Mouse (Mus musculus) neural tube, embryonic 13.5 days (tissue): ENCODE data around the gene Rcan2. TPM values are rescaled to one million over a fixed set of nuclear protein-coding genes. Genes with fewer than 3 reads are reported as not detected.
"Not testable (repeated sequence)": the region's sequence is repeated elsewhere in the genome, so short reads cannot be mapped to it uniquely, and the experiment has no call there.

Experiments
- ATAC-seq: fragments of 200-750 bp; cut with Nextera tagmentation; 2 replicates; pipeline ENCODE4 v1.8.0; 2017; ENCODE audit warnings: low read depth, mild to moderate bottlenecking, moderate TSS enrichment, moderate library complexity
- H3K27ac ChIP-seq: fragments of 300-500 bp; sonication (generic); replicated peaks from 2 replicates; pipeline ENCODE4 v1.5.1; 2015; ENCODE audit warnings: moderate library complexity, mild to moderate bottlenecking, inconsistent platforms
- H3K27me3 ChIP-seq: fragments of 300-500 bp; sonication (generic); 2 replicates; pipeline ENCODE4 v1.6.1; 2015; ENCODE audit warnings: mild to moderate bottlenecking, inconsistent platforms
- H3K36me3 ChIP-seq: fragments of 300-500 bp; sonication (generic); 2 replicates; pipeline ENCODE4 v1.6.1; 2015; ENCODE audit warnings: mild to moderate bottlenecking, inconsistent platforms
- H3K4me1 ChIP-seq: fragments of 300-500 bp; sonication (generic); replicated peaks from 2 replicates; pipeline ENCODE4 v1.6.1; 2015; ENCODE audit warnings: inconsistent platforms
- H3K4me2 ChIP-seq: fragments of 300-500 bp; sonication (generic); 2 replicates; pipeline ENCODE4 v1.6.1; 2015; ENCODE audit warnings: inconsistent platforms, mild to moderate bottlenecking, moderate library complexity
- H3K4me3 ChIP-seq: fragments of 300-500 bp; sonication (generic); 2 replicates; pipeline ENCODE4 v1.5.1; 2015; ENCODE audit warnings: mild to moderate bottlenecking, inconsistent platforms
- H3K9ac ChIP-seq: fragments of 300-500 bp; sonication (generic); 2 replicates; pipeline ENCODE4 v1.6.1; 2015; ENCODE audit warnings: moderate library complexity, mild to moderate bottlenecking, inconsistent platforms
- H3K9me3 ChIP-seq: fragments of 300-500 bp; sonication (generic); 2 replicates; pipeline ENCODE4 v1.6.1; 2016; ENCODE audit warnings: inconsistent platforms
- WGBS: fragments of 180-500 bp; shearing (Covaris S2); methylation state at CpG from one replicate; pipeline ENCODE4 v1.1.7; 2015; 5-methylcytosine and 5-hydroxymethylcytosine counted together
- polyA plus RNA-seq: library from polyadenylated mRNA; unstranded; fragments of >200 nt; fragmentation: Nextera tagmentation; extraction: Ambion mirVana; gene quantifications from 2 replicates; pipeline ENCODE4 v1.2.1, GENCODE M21; 2015

Rcan2 gene
- polyA plus RNA-seq, 1 experiment from 2014 or later: 92.6 TPM

DNA sequence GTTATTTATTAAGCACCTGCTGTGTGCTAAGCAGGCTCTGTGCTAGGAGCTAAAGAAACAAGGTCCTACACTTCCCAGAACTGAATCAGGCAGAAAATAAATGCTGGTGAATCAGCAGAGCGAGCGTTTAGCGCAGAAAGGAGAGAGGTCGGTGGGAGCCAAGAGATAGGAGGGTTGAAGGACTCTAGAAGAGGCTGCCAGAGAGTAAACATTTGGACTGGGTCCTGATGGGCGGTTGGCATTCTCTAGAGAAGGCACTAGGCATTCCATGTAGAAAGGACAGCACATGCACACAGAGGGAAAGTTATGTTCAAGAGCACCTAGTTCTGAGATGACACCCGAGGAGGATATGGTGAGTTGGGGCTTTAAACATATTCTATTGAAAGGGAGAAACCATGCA lies 2.6 kb downstream of the Rcan2 start:
- Histone ChIP-seq H3K4me1 (peaks cover 16% of the 10 kb centered on the region), H3K27me3 (peaks cover 7% of the 10 kb centered on the region), H3K4me2 (no peak overlapping the region), H3K9ac (no peak overlapping the region), H3K36me3 (no peaks in the 10 kb centered on the region), H3K27ac (no peak overlapping the region), H3K4me3 (no peak overlapping the region), H3K9me3 (no peaks in the 10 kb centered on the region)
- 84% methylated on average over 6 of the region's 6 CpGs for WGBS
- no peak for ATAC-seq

DNA sequence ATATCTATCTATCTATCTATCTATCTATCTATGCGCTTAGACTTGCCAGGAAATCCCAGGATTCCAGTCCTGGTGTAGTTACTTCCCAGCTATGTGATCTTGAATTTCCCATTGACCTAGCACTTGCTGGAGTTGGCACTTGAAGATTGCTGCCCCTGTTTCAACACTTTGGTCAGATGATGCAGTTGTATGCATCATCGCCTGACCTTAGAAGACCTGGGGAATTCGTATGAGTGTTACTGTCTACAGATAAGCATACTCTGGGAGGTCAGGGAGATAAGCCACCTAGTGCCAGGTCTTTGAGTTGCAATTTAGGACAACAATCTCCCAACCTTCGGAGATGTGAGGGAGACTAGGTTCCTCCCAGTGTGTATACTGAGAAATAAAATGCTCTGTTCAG lies 5.7 kb downstream of the Rcan2 start:
- Histone ChIP-seq H3K4me2 (no peak overlapping the region), H3K4me1 (peaks cover 7% of the 10 kb centered on the region; the same call in 1 of the 2 replicates), H3K27me3 (peaks cover 7% of the 10 kb centered on the region), H3K27ac (no peak overlapping the region), H3K36me3 (no peaks in the 10 kb centered on the region), H3K9me3 (no peaks in the 10 kb centered on the region), H3K4me3 (no peak overlapping the region), H3K9ac (no peak overlapping the region)
- WGBS: 81% methylated on average over 4 of the region's 4 CpGs
- ATAC-seq: no peak

DNA sequence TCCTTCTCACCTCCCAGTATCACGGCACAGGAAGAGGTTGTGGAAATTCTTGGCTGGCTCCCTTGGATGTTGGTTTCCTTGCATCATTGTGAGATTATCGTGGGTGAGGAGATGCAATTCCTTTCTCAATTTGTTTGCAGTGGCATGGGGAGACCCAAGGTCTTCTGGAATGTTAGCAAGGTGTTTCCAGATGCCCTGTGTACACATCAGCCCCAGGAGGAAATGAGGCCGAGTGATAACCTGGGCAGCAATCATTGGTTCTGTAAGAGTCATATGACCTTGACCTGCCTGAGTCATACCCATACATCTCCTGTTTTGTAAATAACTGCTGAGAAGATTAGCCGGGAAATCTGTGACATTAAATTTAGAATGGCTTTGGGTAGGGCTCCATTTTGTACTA lies 10.3 kb downstream of the Rcan2 start:
- H3K27me3 ChIP-seq: no peaks in the 10 kb centered on the region
- H3K27ac ChIP-seq: no peak overlapping the region
- H3K4me1 ChIP-seq: no peaks in the 10 kb centered on the region
- no peak overlapping the region for H3K9ac ChIP-seq
- H3K36me3 ChIP-seq: no peaks in the 10 kb centered on the region
- H3K4me2 ChIP-seq: no peak overlapping the region
- no peak overlapping the region for H3K4me3 ChIP-seq
- WGBS: 83% methylated on average over 4 of the region's 4 CpGs
- no peaks in the 10 kb centered on the region for H3K9me3 ChIP-seq
- no peak for ATAC-seq

DNA sequence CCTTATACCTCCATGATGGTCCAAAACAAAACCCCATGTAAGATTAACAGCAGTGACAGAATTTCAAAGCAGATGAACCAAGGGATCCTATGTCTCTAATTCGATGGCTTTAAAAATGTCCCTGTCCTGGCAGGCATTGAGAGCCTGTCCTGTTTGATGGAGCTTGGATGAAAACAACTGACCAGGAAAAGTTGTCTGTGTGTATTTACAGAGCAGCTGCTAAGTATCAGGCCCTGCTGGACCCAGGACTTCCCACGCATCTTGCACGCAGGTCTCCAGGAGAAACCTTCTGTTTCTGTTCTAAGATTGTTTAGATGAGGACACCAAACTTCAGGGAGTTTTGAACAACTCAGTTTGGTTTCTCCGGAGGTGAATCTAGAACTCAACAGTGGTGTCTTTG lies 14.2 kb downstream of the Rcan2 start:
- H3K4me1 ChIP-seq: no peaks in the 10 kb centered on the region
- H3K36me3 ChIP-seq: no peaks in the 10 kb centered on the region
- H3K4me3 ChIP-seq: no peak overlapping the region
- 83% methylated on average over 4 of the region's 4 CpGs for WGBS
- H3K9me3 ChIP-seq: no peaks in the 10 kb centered on the region
- no peak overlapping the region for H3K27ac ChIP-seq
- no peak for ATAC-seq
- no peak overlapping the region for H3K9ac ChIP-seq
- H3K27me3 ChIP-seq: no peaks in the 10 kb centered on the region
- H3K4me2 ChIP-seq: no peak overlapping the region

DNA sequence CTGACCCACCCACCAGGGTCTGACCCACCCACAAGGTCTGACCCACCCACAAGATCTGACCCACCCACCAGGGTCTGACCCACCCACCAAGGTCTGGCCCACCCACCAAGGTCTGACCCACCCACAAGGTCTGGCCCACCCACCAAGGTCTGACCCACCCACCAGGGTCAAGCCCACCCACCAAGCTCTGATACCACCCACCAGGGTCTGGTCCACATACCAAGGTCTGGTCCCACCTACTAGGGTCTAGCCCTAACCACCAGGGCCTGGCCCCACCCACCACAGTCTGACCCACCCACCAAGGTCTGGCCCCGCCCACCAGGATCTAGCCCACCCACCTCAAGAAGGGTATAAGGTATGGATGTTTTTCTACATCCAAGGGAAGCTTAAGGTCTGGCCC lies 15.3 kb downstream of the Rcan2 start:
- Histone ChIP-seq H3K27me3 (no peaks in the 10 kb centered on the region), H3K4me3 (no peak overlapping the region), H3K9ac (no peak overlapping the region), H3K36me3 (no peaks in the 10 kb centered on the region), H3K27ac (no peak overlapping the region), H3K4me1 (no peaks in the 10 kb centered on the region), H3K4me2 (no peak overlapping the region), H3K9me3 (no peaks in the 10 kb centered on the region)
- 67% methylated on average over 1 of the region's 1 CpGs for WGBS
- no peak for ATAC-seq

DNA sequence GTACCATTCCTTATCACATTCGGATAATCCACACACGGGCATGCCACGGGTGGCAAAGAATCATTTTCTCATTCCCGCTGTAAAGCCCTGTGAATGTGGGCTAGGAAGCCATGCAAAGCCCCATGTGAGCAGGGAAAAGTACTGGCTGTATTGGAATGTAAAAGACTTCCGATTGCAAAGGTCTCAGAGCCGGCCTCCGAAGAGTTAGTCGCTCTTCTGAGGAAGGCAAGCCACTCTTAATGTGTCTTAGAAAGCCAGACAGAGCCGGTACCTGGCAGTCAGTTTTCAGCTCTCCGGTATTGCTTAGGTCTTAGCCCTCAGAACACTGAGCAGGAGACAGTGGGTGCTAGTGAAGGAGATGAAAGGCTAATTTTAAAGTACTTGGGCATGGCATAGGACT lies 16.0 kb downstream of the Rcan2 start:
- no peaks in the 10 kb centered on the region; the same call in 1 of the 2 replicates for H3K4me1 ChIP-seq
- no peak overlapping the region for H3K4me3 ChIP-seq
- H3K4me2 ChIP-seq: no peak overlapping the region
- no peak overlapping the region for H3K27ac ChIP-seq
- whole genome bisulfite sequencing: 83% methylated on average over 10 of the region's 10 CpGs
- H3K27me3 ChIP-seq: no peaks in the 10 kb centered on the region
- ATAC-seq: no peak
- H3K9ac ChIP-seq: no peak overlapping the region
- H3K36me3 ChIP-seq: no peaks in the 10 kb centered on the region
- H3K9me3 ChIP-seq: no peaks in the 10 kb centered on the region

DNA sequence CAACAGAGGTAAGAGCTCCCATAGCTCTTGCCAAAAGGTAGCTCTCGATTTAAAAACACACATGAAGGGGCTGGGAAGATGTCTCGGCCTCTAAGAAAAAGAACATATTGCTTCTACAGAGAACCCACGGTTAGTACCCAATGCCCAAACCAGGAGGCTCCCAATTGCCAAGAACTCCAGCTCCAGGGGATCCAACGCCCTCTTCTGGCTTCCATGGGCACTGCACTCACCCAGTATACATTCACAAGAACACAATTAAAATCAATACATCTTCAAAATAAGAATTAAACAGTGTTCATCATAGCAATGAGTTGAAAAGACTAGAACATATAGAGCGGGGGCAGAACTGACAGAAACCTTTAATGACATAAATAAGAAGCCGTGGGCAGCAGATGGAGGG lies 17.2 kb downstream of the Rcan2 start:
- H3K4me3 ChIP-seq: no peak overlapping the region
- 76% methylated on average over 6 of the region's 6 CpGs for WGBS
- H3K27ac ChIP-seq: no peak overlapping the region
- no peaks in the 10 kb centered on the region; the same call in 1 of the 2 replicates for H3K4me1 ChIP-seq
- no peaks in the 10 kb centered on the region for H3K27me3 ChIP-seq
- no peak overlapping the region for H3K9ac ChIP-seq
- no peak for ATAC-seq
- no peak overlapping the region for H3K4me2 ChIP-seq
- H3K9me3 ChIP-seq: no peaks in the 10 kb centered on the region
- no peaks in the 10 kb centered on the region for H3K36me3 ChIP-seq

DNA sequence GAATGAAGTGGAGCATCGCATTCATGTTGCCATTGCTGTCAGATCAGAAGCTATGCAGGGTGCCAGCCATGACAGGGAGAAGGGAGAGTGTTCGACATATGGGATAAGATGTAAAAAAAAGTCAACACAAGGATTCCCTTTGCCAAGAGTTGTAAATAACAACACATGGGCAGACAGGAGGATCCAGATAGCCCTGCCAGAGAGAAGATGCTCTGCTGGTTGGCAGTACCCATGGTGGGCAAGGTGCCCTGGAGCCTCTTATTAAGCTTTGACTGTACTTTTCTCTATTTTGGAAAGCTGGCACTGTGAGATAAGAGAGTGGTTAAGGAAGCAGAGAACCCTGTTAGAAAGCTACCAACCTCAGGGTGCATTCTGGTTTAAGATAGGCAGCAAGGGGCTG lies 19.8 kb downstream of the Rcan2 start:
- no peaks in the 10 kb centered on the region; the same call in 1 of the 2 replicates for H3K4me1 ChIP-seq
- H3K4me2 ChIP-seq: no peak overlapping the region
- no peaks in the 10 kb centered on the region for H3K9me3 ChIP-seq
- 88% methylated on average over 2 of the region's 2 CpGs for WGBS
- H3K4me3 ChIP-seq: no peak overlapping the region
- no peak for ATAC-seq
- no peaks in the 10 kb centered on the region for H3K36me3 ChIP-seq
- H3K27me3 ChIP-seq: no peaks in the 10 kb centered on the region
- no peak overlapping the region for H3K9ac ChIP-seq
- no peak overlapping the region for H3K27ac ChIP-seq

DNA sequence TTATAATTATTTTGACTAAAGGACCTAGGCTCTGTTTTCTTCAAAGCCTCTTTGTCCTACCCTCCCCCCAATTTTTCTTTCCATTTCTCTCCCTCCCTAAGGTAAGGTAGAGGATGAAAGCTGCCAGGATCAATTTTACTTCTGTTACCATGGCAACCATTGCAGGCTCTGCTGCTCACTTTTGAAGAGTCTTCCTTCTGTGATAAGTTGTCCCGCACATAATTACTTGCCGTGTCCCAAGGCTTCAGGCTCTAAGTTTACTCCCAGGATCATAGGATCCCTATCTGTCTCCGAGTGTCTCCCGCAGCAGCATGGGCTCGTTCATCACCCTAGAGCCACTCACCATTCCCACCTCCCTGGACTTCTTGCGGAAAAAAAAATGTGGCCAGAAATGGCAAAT lies 21.1 kb downstream of the Rcan2 start:
- no peak overlapping the region for H3K9ac ChIP-seq
- ATAC-seq: peak; percentile 43
- no peaks in the 10 kb centered on the region for H3K36me3 ChIP-seq
- H3K4me1 ChIP-seq: no peaks in the 10 kb centered on the region; the same call in 1 of the 2 replicates
- H3K9me3 ChIP-seq: no peaks in the 10 kb centered on the region
- WGBS: 76% methylated on average over 6 of the region's 6 CpGs
- H3K27ac ChIP-seq: 0 out of 2 replicates have a peak overlapping the region, but pooled peaks have one; percentile 15
- no peaks in the 10 kb centered on the region for H3K27me3 ChIP-seq
- no peak overlapping the region for H3K4me3 ChIP-seq
- no peak overlapping the region for H3K4me2 ChIP-seq

DNA sequence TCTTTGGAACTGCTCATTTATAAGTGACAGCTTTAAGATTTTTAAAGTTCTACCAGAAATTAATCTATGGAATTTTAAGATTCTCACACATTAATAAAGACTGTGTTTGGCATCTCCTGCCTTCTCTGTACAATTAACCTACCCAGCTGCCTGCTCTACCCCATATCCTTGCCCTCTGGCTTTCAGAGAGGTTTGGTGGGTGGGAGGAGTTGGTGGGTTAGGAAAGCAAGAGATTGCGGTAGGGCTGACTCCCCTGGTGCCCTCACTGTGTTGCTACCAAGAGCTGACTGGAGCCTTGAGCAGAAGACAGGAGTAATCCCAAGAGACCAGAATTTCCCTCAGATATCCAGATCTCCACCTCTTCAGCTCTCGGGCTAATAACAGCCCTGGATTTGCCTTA lies 21.5 kb downstream of the Rcan2 start:
- no peaks in the 10 kb centered on the region for H3K27me3 ChIP-seq
- H3K27ac ChIP-seq: no peak overlapping the region
- H3K9ac ChIP-seq: no peak overlapping the region
- H3K4me1 ChIP-seq: no peaks in the 10 kb centered on the region; the same call in 1 of the 2 replicates
- 93% methylated on average over 2 of the region's 2 CpGs for WGBS
- H3K4me3 ChIP-seq: no peak overlapping the region
- H3K9me3 ChIP-seq: no peaks in the 10 kb centered on the region
- no peak for ATAC-seq
- no peak overlapping the region for H3K4me2 ChIP-seq
- no peaks in the 10 kb centered on the region for H3K36me3 ChIP-seq

DNA sequence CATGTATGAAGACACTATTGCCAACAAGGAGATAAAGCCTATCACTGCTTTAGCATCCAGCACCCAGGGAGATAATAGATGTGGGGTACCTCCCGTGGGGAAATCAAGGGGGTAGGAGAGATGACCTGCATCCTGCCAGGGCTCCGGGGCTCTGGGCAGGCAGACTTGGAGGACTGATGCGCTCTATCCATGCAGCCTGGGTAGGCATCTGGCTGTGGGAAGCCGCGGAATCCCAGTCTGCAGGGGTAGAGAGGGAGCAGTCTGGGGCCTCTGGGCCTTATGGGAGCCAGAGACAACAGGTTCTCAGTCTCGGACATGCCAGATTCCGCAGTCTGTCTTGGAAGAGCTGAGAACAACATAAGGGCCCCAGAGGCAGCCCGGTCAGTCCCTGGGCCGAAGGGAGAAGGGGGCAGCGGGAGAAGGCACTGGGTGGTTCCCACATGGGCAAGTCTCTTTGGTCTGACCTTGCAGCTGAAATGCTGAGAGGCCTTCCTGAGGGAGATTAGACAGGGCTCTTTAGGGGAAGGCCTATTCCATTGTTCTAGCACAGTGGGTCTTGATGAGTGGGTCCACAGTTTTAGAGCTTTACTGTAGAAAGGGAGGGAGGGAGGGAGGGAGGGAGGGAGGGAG lies 23.7 kb downstream of the Rcan2 start:
- no peak for ATAC-seq
- 68% methylated on average over 10 of the region's 10 CpGs for WGBS
- H3K4me2 ChIP-seq: no peak overlapping the region
- no peaks in the 10 kb centered on the region for H3K27me3 ChIP-seq
- H3K9me3 ChIP-seq: no peaks in the 10 kb centered on the region
- H3K36me3 ChIP-seq: no peaks in the 10 kb centered on the region
- H3K9ac ChIP-seq: no peak overlapping the region
- no peak overlapping the region for H3K4me3 ChIP-seq
- no peaks in the 10 kb centered on the region; the same call in 1 of the 2 replicates for H3K4me1 ChIP-seq
- no peak overlapping the region for H3K27ac ChIP-seq

DNA sequence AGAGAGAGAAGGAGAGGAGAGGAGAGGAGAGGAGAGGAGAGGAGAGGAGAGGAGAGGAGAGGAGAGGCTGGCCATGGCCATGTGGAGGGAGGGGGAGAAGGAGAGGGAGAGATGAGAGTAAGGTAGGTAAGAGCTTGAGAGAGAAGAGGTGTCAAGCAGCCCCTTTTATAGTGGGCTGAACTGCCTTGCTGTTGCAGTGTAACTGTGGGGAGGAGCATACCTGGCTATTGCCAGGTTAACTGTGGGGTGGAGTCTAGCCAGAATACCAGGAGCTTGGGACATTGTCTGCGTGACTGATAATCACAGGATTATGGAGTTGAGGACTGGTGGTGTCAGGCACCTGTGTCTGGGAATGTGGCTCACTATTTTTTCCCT lies 24.2 kb downstream of the Rcan2 start:
- H3K27ac ChIP-seq, H3K4me2 ChIP-seq, H3K9me3 ChIP-seq, H3K36me3 ChIP-seq, H3K27me3 ChIP-seq, H3K9ac ChIP-seq, H3K4me3 ChIP-seq, H3K4me1 ChIP-seq, ATAC-seq: not testable (repeated sequence)
- 67% methylated on average over 1 of the region's 1 CpGs for WGBS

DNA sequence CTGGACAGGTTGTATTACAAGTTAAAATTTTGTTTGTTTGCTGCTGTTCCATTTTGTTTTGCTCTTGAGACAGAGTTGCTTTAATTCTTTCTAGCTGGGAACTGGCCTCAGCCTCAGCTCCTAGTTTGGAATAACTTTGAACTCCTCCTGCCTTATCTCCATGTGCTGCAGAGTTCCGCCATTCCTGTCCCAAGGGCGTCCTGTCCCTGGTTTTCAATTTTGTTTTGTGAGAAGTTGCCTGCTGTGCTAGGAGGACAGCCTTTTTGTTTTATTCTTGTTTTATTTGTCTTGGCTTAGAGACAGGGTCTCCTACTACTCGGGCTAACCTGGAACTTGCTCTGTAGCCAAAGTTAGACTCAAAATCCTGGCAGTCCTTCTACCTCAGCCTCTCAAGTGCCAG lies 26.1 kb downstream of the Rcan2 start:
- Histone ChIP-seq H3K9me3 (no peaks in the 10 kb centered on the region), H3K4me3 (no peak overlapping the region), H3K4me1 (no peaks in the 10 kb centered on the region; the same call in 1 of the 2 replicates), H3K27me3 (no peaks in the 10 kb centered on the region), H3K4me2 (no peak overlapping the region), H3K36me3 (no peaks in the 10 kb centered on the region), H3K9ac (no peak overlapping the region), H3K27ac (no peak overlapping the region)
- 70% methylated on average over 3 of the region's 3 CpGs for WGBS
- ATAC-seq: no peak
